Mouse (Mus musculus) G1E (cell line): ENCODE results near the gene Ifna7.
"Not testable (repeated sequence)": the region's sequence is repeated elsewhere in the genome, so short reads cannot be mapped to it uniquely, and the experiment has no call there.

Experiments used
- CTCF ChIP-seq: IDR thresholded peaks from 2 replicates; pipeline ENCODE4 v1.5.1; 2012; ENCODE audit warnings: low read depth, low read length, inconsistent platforms, mixed read lengths
- GATA1 ChIP-seq: IDR thresholded peaks from 2 replicates; pipeline ENCODE4 v1.6.1; 2012; ENCODE audit warnings: borderline replicate concordance, low read length, inconsistent platforms, mixed read lengths
- TAL1 ChIP-seq: conservative IDR thresholded peaks from 2 replicates; pipeline ENCODE4 v1.6.1; 2012; ENCODE audit warnings: low read depth, low read length, inconsistent platforms, mixed read lengths

- not testable (repeated sequence) for TF ChIP-seq CTCF, TAL1, GATA1
Measured at GRCm38 (mm10) chr4:88835225-88835624, 19.2 kb downstream of the Ifna7 start, which contains the start of gene Ifna5.
